Mouse (Mus musculus) right cerebral cortex, postnatal 14 days (tissue): ENCODE measurements around the gene Tpcn2.

Source experiments
- DNase-seq: peaks from one replicate; pipeline ENCODE4 v3.0.0; 2022

Tpcn2 gene

GRCm38 (mm10) chr7:145146252-145146930 is 137.4 kb downstream of the Tpcn2 start:
- DNase-seq, result no peak

- DNase-seq, result no peak
These were observed 140.2 kb downstream of the Tpcn2 start for GRCm38 (mm10) chr7:145143502-145144070.

GRCm38 (mm10) chr7:145140656-145141055 is 143.2 kb downstream of the Tpcn2 start:
- no peak for DNase-seq

GRCm38 (mm10) chr7:145139576-145139975 is 144.2 kb downstream of the Tpcn2 start:
- no peak for DNase-seq

GRCm38 (mm10) chr7:145139100-145139499 is 144.7 kb downstream of the Tpcn2 start:
- DNase-seq, result no peak

- no peak for DNase-seq
These were observed 145.9 kb downstream of the Tpcn2 start for GRCm38 (mm10) chr7:145137871-145138270.

- no peak for DNase-seq
These were observed 147.0 kb downstream of the Tpcn2 start for GRCm38 (mm10) chr7:145136831-145137230.
